Mouse (Mus musculus): ENCODE data around the gene Aagab.

Aagab gene

GRCm38 (mm10) chr9:63623895-63624569, 21.6 kb downstream of the Aagab start:
- Histone ChIP-seq H3K27me3 (ENCODE audit: insufficient read depth, low read length) (no peaks in the 10 kb centered on the region), H3K4me1 (replicated peaks; ENCODE audit: low read depth, low read length) (no peaks in the 10 kb centered on the region), H3K4me3 (replicated peaks; ENCODE audit: low read length) (no peak overlapping the region), H3K9me3 (ENCODE audit: low read length) (no peaks in the 10 kb centered on the region), H3K36me3 (ENCODE audit: insufficient read depth, low read length) (peaks cover 97% of the 10 kb centered on the region)
- TF ChIP-seq NANOG (IDR thresholded peaks at IDR 0.05; ENCODE audit: borderline replicate concordance, low read length), result no peak
- TF ChIP-seq CTCF (conservative IDR thresholded peaks at IDR 0.05; ENCODE audit: low read length), result peak; percentile 13; the same call in 1 of the 2 replicates

GRCm38 (mm10) chr9:63625090-63625756, 22.8 kb downstream of the Aagab start:
- Histone ChIP-seq H3K36me3 (ENCODE audit: insufficient read depth, low read length) (peaks cover 99% of the 10 kb centered on the region), H3K27me3 (ENCODE audit: insufficient read depth, low read length) (no peaks in the 10 kb centered on the region), H3K9me3 (ENCODE audit: low read length) (no peaks in the 10 kb centered on the region), H3K4me1 (replicated peaks; ENCODE audit: low read depth, low read length) (no peaks in the 10 kb centered on the region), H3K4me3 (replicated peaks; ENCODE audit: low read length) (no peak overlapping the region)
- TF ChIP-seq NANOG (IDR thresholded peaks at IDR 0.05; ENCODE audit: borderline replicate concordance, low read length) (no peak), CTCF (conservative IDR thresholded peaks at IDR 0.05; ENCODE audit: low read length) (no peak)

GRCm38 (mm10) chr9:63632045-63632444, 29.6 kb downstream of the Aagab start:
- Histone ChIP-seq H3K36me3 (ENCODE audit: insufficient read depth, low read length) (peaks cover 81% of the 10 kb centered on the region), H3K27me3 (ENCODE audit: insufficient read depth, low read length) (no peaks in the 10 kb centered on the region), H3K4me1 (replicated peaks; ENCODE audit: low read depth, low read length) (peaks cover 31% of the 10 kb centered on the region), H3K9me3 (ENCODE audit: low read length) (no peaks in the 10 kb centered on the region), H3K4me3 (replicated peaks; ENCODE audit: low read length) (no peak overlapping the region)
- no peak for TF ChIP-seq CTCF (conservative IDR thresholded peaks at IDR 0.05; ENCODE audit: low read length)
- no peak for TF ChIP-seq POU5F1 (IDR thresholded peaks at IDR 0.05; ENCODE audit: borderline replicate concordance, low read length)
- no peak for TF ChIP-seq NANOG (IDR thresholded peaks at IDR 0.05; ENCODE audit: borderline replicate concordance, low read length)

GRCm38 (mm10) chr9:63632924-63633323, 30.5 kb downstream of the Aagab start:
- H3K4me1 ChIP-seq (replicated peaks; ENCODE audit: low read depth, low read length), result peaks cover 31% of the 10 kb centered on the region
- no peak for TF ChIP-seq NANOG (IDR thresholded peaks at IDR 0.05; ENCODE audit: borderline replicate concordance, low read length)
- TF ChIP-seq CTCF (conservative IDR thresholded peaks at IDR 0.05; ENCODE audit: low read length), result no peak
- no peak for TF ChIP-seq POU5F1 (IDR thresholded peaks at IDR 0.05; ENCODE audit: borderline replicate concordance, low read length)

GRCm38 (mm10) chr9:63633334-63633733, 30.9 kb downstream of the Aagab start:
- no peaks in the 10 kb centered on the region for H3K27me3 ChIP-seq (ENCODE audit: insufficient read depth, low read length)
- peaks cover 81% of the 10 kb centered on the region for H3K36me3 ChIP-seq (ENCODE audit: insufficient read depth, low read length)
- no peaks in the 10 kb centered on the region for H3K9me3 ChIP-seq (ENCODE audit: low read length)
- TF ChIP-seq NANOG (IDR thresholded peaks at IDR 0.05; ENCODE audit: borderline replicate concordance, low read length), result no peak
- no peak for TF ChIP-seq POU5F1 (IDR thresholded peaks at IDR 0.05; ENCODE audit: borderline replicate concordance, low read length)
- TF ChIP-seq CTCF (conservative IDR thresholded peaks at IDR 0.05; ENCODE audit: low read length), result no peak
- H3K4me3 ChIP-seq (replicated peaks; ENCODE audit: low read length), result no peak overlapping the region
- H3K4me1 ChIP-seq (replicated peaks; ENCODE audit: low read depth, low read length), result peaks cover 31% of the 10 kb centered on the region

More at GRCm38 (mm10) chr9:63632924-63633323, 30.5 kb downstream of the Aagab start:
- Histone ChIP-seq H3K9me3 (ENCODE audit: low read length) (no peaks in the 10 kb centered on the region), H3K27me3 (ENCODE audit: insufficient read depth, low read length) (no peaks in the 10 kb centered on the region), H3K4me3 (replicated peaks; ENCODE audit: low read length) (no peak overlapping the region), H3K36me3 (ENCODE audit: insufficient read depth, low read length) (peaks cover 81% of the 10 kb centered on the region)

GRCm38 (mm10) chr9:63636113-63636512, 33.7 kb downstream of the Aagab start:
- no peaks in the 10 kb centered on the region for H3K9me3 ChIP-seq (ENCODE audit: low read length)
- H3K4me3 ChIP-seq (replicated peaks; ENCODE audit: low read length), result no peak overlapping the region
- no peak for TF ChIP-seq POU5F1 (IDR thresholded peaks at IDR 0.05; ENCODE audit: borderline replicate concordance, low read length)
- TF ChIP-seq NANOG (IDR thresholded peaks at IDR 0.05; ENCODE audit: borderline replicate concordance, low read length), result no peak
- TF ChIP-seq CTCF (conservative IDR thresholded peaks at IDR 0.05; ENCODE audit: low read length), result no peak
- H3K36me3 ChIP-seq (ENCODE audit: insufficient read depth, low read length), result peaks cover 82% of the 10 kb centered on the region
- peaks cover 31% of the 10 kb centered on the region for H3K4me1 ChIP-seq (replicated peaks; ENCODE audit: low read depth, low read length)
- no peaks in the 10 kb centered on the region for H3K27me3 ChIP-seq (ENCODE audit: insufficient read depth, low read length)

- TF ChIP-seq NANOG (IDR thresholded peaks at IDR 0.05; ENCODE audit: borderline replicate concordance, low read length) (no peak), CTCF (conservative IDR thresholded peaks at IDR 0.05; ENCODE audit: low read length) (no peak), POU5F1 (IDR thresholded peaks at IDR 0.05; ENCODE audit: borderline replicate concordance, low read length) (no peak)
- Histone ChIP-seq H3K4me3 (replicated peaks; ENCODE audit: low read length) (no peak overlapping the region), H3K36me3 (ENCODE audit: insufficient read depth, low read length) (peaks cover 75% of the 10 kb centered on the region), H3K9me3 (ENCODE audit: low read length) (no peaks in the 10 kb centered on the region), H3K4me1 (replicated peaks; ENCODE audit: low read depth, low read length) (peaks cover 5% of the 10 kb centered on the region; the same call in 1 of the 2 replicates), H3K27me3 (ENCODE audit: insufficient read depth, low read length) (no peaks in the 10 kb centered on the region)
Observed at GRCm38 (mm10) chr9:63641983-63642646, 39.7 kb downstream of the Aagab start.

- peaks cover 65% of the 10 kb centered on the region for H3K36me3 ChIP-seq (ENCODE audit: insufficient read depth, low read length)
- H3K4me3 ChIP-seq (replicated peaks; ENCODE audit: low read length), result no peak overlapping the region
- peaks cover 7% of the 10 kb centered on the region; the same call in 1 of the 2 replicates for H3K4me1 ChIP-seq (replicated peaks; ENCODE audit: low read depth, low read length)
- no peaks in the 10 kb centered on the region for H3K9me3 ChIP-seq (ENCODE audit: low read length)
- no peak for TF ChIP-seq POU5F1 (IDR thresholded peaks at IDR 0.05; ENCODE audit: borderline replicate concordance, low read length)
- no peak for TF ChIP-seq NANOG (IDR thresholded peaks at IDR 0.05; ENCODE audit: borderline replicate concordance, low read length)
- no peaks in the 10 kb centered on the region for H3K27me3 ChIP-seq (ENCODE audit: insufficient read depth, low read length)
Observed at GRCm38 (mm10) chr9:63644011-63644410, 41.6 kb downstream of the Aagab start.

Data from E14TG2a.4 (cell line).